Mouse (Mus musculus): ENCODE measurements around the gene Bbs4.

DNA sequence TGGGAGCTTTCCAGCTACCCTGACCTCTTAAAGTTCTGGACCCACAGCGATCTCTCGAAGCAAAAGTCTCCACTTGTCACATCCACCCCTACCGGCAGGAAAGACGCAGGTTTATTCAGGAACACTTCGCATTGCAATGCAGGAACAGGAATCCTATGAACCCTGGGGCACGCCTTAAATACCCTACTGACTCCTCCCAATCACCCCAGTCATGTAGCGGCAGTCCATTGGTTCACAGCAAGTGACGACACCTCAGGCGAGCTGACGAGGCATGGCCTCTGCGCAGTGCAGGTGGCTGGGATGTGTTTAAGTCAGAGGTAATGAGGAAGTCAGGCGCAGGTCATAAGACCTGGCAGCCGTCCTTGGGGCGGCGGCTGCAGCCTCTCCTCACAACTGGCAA is 22.3 kb upstream of the Bbs4 start:
- TF ChIP-seq GATA1 (IDR thresholded peaks at IDR 0.05; ENCODE audit: borderline replicate concordance, low read length) (no peak), FLI1 (IDR thresholded peaks at IDR 0.05; ENCODE audit: low read length) (no peak)
